Mouse (Mus musculus) embryo, embryonic 10 days (tissue): ENCODE measurements around the gene Tmem183a.
A peak's percentile ranks its signal among the peaks of the same experiment; 100 is the strongest.

Experiments
- DNase-seq: peaks from one replicate; pipeline ENCODE4 v3.0.0-alpha.2; 2015; ENCODE audit warnings: low spot score

Tmem183a gene

GRCm38 (mm10) chr1:134344005-134344950 lies 17.5 kb downstream of the Tmem183a start:
- DNase-seq, result peak; percentile 93

DNA sequence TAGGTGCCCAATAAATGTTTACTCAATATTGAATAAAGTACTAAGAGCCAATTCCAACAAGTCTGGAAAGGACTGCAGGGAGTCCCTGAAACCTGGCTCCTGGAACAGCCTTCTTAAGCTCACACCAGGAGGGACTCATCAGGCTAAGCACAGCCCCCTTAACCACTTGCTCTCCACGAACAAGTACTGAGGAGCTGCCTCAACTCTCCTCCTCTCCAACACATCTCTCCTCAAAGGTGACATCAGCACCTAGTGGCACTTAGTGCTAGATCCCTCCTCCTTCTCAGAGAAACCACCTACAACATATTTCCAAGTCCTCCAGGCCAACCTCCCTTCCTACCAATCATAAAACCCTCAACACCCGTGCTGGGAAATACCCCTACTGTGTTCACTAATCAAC lies 18.2 kb downstream of the Tmem183a start:
- DNase-seq, result no peak

GRCm38 (mm10) chr1:134342781-134343310 lies 18.9 kb downstream of the Tmem183a start:
- DNase-seq, result no peak

DNA sequence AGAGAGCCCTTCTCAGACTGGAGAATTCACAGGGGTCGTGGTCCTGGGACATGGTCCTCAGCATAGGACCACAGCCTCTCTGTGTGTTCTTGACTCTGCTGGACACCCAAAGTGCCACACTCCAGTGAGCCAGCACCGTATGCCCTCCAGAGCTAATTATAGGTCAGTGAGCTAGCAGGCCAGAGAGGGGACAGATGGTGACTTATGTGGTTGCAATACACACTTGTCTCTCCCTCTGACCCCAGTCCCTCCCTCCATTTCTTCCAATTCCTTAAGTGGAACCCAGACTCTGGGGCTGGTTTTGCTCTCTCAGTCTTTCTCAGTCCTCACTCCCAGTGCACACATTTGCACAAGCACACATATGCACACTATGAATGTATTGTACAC lies 19.5 kb downstream of the Tmem183a start:
- no peak for DNase-seq

- no peak for DNase-seq
Measured at GRCm38 (mm10) chr1:134341641-134342277, 20.0 kb downstream of the Tmem183a start.

DNA sequence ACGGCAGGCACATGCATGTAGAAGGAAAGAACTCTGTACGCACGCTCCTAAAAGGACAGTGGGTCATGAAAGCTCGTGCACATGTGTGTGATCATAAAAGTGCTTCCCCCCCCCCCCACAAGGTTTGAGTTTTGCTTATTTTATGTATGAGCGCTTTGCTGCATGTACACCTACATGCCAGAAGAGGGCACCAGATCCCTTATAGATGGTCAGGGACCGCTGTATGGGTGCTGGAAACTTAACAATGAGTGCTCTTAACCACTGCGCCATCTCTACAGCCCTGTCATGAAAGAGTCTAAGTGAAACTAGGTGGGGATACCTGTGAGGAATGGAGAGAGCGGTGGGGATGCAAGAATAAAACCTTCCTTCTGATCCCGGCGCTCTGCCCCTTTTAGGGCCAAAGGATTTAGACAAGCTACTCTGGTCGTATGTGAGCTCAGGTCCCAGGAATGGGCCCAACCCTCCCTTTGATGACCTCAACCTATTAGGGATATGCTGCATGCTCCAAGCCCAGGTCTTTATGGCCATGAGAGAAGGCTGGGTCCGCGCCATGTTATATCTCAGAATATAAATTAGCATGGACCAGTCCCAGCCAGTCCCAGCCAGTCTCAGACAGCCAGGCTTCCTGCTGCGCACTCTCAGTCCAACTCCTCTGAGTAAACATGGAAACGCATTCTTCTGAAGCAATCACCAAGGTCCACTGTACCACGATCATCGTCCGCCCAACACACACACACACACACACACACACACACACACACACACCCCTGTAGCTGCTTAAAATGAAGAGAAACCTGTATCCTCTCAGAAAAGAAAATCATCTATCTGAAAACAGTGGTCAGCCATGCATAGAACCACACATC lies 21.8 kb downstream of the Tmem183a start:
- no peak for DNase-seq

GRCm38 (mm10) chr1:134339162-134339561 lies 22.6 kb downstream of the Tmem183a start:
- DNase-seq, result no peak

DNA sequence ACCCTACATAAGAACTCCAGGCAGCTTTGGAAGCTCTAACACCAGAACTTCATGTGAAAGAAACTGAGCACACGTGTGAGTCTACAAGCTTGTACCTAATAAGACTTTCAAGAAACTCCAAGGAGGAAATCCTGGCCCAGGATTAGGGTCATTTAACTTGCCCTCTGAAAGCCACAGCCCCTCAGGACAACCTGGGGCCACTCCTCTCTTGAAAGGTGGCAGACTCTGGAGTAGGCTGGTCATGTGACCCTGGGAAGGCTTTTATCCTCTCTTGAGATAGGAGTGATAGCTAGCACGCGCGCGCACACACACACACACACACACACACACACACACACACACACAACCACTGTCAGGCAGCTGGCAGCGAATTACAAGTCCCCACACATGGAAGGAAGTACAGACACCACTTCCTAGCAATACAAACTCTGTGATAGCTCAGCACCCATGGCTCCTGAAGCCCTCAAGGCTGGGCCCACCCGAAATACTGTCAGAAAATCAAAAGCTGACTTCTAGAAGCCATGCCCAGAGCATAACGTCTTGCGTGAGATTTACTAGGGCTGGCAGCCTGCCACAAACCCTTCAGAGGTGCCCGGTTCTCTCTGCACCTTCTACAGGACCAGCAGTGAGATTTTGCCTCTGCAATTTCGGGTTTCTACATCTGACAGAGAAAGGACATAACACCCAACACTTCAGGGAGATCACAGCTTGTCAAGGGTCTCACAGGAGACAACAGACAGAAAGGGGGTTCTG lies 24.6 kb downstream of the Tmem183a start:
- DNase-seq, result no peak

- no peak for DNase-seq
Measured at GRCm38 (mm10) chr1:134335924-134336810, 25.6 kb downstream of the Tmem183a start.

DNA sequence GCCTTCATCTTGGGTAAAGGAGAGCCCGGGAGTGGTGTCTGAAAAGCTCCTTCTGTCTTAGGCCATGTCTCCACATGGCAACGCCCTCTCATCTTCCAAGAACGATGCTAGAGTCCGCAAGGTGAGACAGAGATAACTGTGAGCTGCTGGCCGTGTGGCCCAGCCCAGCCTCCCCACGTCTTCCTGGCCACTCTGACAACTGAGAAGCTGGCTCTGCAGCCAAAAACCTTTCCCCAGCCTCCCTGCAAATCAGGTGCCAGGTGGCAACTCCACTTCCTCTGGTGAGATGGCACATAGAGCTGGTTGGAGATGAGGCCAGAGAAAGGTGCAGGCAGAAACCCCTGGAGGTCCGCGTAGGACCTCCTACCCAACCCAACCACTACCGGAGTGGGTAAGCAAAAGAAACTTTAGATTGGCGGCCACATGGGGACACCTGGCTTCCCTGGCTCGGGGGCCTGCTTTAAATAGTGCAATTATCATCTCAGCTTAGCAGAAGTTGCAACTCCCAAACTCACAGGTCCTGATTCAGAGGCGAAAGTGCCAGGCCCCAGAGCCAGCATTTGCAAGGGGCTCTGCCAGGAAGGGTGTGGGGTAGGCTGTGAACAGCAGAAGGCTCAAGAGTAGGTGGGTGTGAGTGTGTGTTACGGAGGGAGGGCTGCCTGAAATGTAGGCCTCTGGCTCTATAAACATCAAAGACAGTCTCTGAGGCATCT lies 26.4 kb downstream of the Tmem183a start:
- DNase-seq, result no peak

DNA sequence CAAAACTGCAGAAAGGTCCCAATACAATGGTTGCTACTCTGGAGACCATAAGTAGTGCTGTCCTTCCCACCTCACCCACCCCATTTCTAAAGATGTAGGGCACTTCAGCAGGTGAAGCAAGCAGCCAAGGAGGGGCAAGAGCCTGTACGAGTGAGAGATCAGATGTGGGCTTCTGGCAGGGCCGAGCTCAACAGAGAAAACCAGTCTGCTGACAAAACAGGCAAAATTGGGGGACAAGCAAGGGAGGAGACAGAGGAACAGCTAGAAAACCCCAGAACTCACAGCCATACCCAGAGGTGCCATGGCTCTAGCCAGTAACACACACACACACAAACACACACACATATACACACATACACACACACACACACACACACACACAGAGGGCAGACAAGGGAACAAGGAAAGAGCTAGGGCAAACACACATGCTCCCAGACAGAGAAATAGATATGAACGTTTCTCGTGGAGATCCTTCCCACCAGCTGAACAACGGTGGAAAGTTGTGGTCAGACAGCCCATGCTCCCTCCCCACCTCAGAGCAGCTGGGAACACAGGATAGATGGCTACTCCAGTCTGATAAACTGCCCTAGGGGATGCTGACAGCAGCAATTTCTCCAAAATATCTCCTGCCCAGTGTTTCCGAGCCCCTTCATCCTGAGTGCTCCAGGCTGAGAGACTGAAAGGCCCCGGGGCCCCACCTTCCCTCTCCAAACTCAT lies 27.5 kb downstream of the Tmem183a start:
- no peak for DNase-seq

GRCm38 (mm10) chr1:134333371-134334110 lies 28.2 kb downstream of the Tmem183a start:
- DNase-seq, result no peak

DNA sequence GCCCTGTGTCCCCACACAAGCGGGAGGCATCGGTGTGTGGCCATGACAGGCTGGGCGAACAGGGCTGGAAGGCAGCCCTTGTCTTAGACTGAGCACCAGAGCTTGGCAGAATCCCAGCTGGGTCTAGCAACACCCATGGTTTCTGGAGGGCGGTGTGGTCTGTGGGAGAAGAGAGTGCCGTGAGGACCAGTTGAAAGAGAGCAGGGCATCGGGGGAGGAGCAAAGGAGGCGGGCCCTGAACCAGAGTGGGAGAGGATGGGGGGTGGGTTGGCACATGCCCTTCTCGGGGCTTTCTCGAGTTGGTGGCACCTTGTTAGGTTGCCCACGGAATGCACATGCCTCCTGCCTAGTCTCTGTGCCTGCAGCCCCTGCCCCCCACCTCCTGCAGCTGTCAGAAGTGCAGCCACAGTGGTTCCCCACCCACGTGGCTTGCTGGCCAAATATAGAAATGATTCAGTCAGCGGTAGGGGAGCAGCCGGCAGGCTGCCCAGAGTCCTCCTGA lies 29.0 kb downstream of the Tmem183a start, which contains the start of gene Ppfia4:
Ppfia4 (minus strand) TSS at position 159 of the 502 bp plus-strand sequence.
- DNase-seq, result no peak

DNA sequence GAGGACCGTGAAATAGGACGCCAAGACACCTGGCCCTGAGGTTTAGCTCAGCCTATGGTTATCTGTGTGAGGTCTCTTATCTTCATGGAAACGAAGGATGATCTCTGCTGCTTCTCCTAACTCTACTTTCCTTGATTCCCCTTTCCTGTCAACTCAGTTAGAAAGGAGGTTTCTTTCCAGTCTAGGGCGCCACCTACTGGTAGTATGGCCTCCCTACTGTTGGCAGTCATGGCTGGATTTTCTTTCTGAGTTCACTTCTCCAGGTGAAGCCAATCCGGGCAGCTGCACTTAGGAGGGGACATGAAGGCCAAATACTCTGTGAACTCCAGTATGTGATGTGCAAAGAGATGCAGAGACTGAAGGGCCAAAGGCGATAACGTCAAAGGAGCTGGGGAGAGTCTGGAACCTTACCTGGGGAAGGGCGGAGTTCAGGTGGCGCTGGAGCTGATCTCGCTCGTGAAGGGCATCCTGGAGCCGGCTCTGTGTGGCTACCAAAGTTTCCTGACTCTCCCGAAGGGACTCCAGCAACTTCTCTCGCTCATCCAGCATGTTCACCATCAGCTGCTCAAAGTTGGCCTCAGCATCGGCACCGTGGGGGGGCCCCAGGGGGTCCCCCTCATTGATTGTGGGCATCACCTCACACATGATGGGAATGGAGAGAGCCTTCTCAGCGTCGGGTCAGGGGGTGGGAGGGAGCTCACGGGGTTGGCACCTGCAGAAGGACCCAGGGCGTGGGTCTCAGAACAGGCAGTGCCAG lies 29.7 kb downstream of the Tmem183a start:
- peak; percentile 87 for DNase-seq

- DNase-seq, result no peak
Measured at GRCm38 (mm10) chr1:134326841-134327346, 34.9 kb downstream of the Tmem183a start.

- DNase-seq, result peak; percentile 27
Measured at GRCm38 (mm10) chr1:134322591-134322990, 39.2 kb downstream of the Tmem183a start.
